Mouse (Mus musculus) hindbrain, embryonic 12.5 days (tissue): ENCODE measurements around the gene Dda1. TPM values are rescaled to one million over a fixed set of nuclear protein-coding genes. Genes with fewer than 3 reads are reported as not detected.

Experiments
- ATAC-seq: fragments of 200-750 bp; cut with Nextera tagmentation; 2 replicates; pipeline ENCODE4 v1.8.0; 2017; ENCODE audit warnings: moderate TSS enrichment; ENCODE audit not compliant: low FRiP score
- H3K27ac ChIP-seq: fragments of 300-500 bp; sonication (generic); 2 replicates; pipeline ENCODE4 v1.5.1; 2016; ENCODE audit warnings: mild to moderate bottlenecking
- H3K27me3 ChIP-seq: fragments of 300-500 bp; sonication (generic); 2 replicates; pipeline ENCODE4 v1.6.1; 2016; ENCODE audit warnings: mild to moderate bottlenecking
- H3K36me3 ChIP-seq: fragments of 300-500 bp; sonication (generic); 2 replicates; pipeline ENCODE4 v1.6.1; 2016; ENCODE audit warnings: mild to moderate bottlenecking
- H3K4me1 ChIP-seq: fragments of 300-500 bp; sonication (generic); 2 replicates; pipeline ENCODE4 v1.6.1; 2016
- H3K4me2 ChIP-seq: fragments of 300-500 bp; sonication (generic); replicated peaks from 2 replicates; pipeline ENCODE4 v1.6.1; 2016; ENCODE audit warnings: mild to moderate bottlenecking
- H3K4me3 ChIP-seq: fragments of 300-500 bp; sonication (generic); 2 replicates; pipeline ENCODE4 v1.5.1; 2016; ENCODE audit warnings: mild to moderate bottlenecking
- H3K9ac ChIP-seq: fragments of 300-500 bp; sonication (generic); 2 replicates; pipeline ENCODE4 v1.6.1; 2016; ENCODE audit warnings: mild to moderate bottlenecking, moderate library complexity
- H3K9me3 ChIP-seq: fragments of 300-500 bp; sonication (generic); replicated peaks from 2 replicates; pipeline ENCODE4 v1.6.1; 2016; ENCODE audit warnings: mild to moderate bottlenecking
- WGBS: fragments of 180-500 bp; shearing (Covaris S2); methylation state at CpG from one replicate; pipeline ENCODE4 v1.1.7; 2016; 5-methylcytosine and 5-hydroxymethylcytosine counted together
- polyA plus RNA-seq: library from polyadenylated mRNA; unstranded; fragments of >200 nt; fragmentation: Nextera tagmentation; extraction: Ambion mirVana; gene quantifications from 2 replicates; pipeline ENCODE4 v1.2.1, GENCODE M21; 2016

Dda1 gene
- polyA plus RNA-seq, 1 experiment from 2014 or later, result 161 TPM

- Histone ChIP-seq H3K27ac (no peak overlapping the region), H3K9me3 (no peaks in the 10 kb centered on the region), H3K36me3 (peaks cover 45% of the 10 kb centered on the region), H3K4me3 (no peak overlapping the region), H3K4me1 (peaks cover 20% of the 10 kb centered on the region), H3K9ac (no peak overlapping the region), H3K27me3 (no peaks in the 10 kb centered on the region), H3K4me2 (no peak overlapping the region)
- WGBS, result 86% methylated on average over 5 of the region's 5 CpGs
- ATAC-seq, result no peak
Measured at GRCm38 (mm10) chr8:71470913-71471255, 1.9 kb downstream of the Dda1 start.

- H3K27me3 ChIP-seq, result no peaks in the 10 kb centered on the region
- H3K4me2 ChIP-seq, result no peak overlapping the region
- no peak for ATAC-seq
- H3K4me3 ChIP-seq, result no peak overlapping the region
- peaks cover 22% of the 10 kb centered on the region for H3K4me1 ChIP-seq
- 93% methylated on average over 17 of the region's 17 CpGs for WGBS
- no peak overlapping the region for H3K9ac ChIP-seq
- H3K9me3 ChIP-seq, result no peaks in the 10 kb centered on the region
- H3K27ac ChIP-seq, result no peak overlapping the region
- peaks cover 45% of the 10 kb centered on the region for H3K36me3 ChIP-seq
Measured at GRCm38 (mm10) chr8:71471861-71472260, 2.9 kb downstream of the Dda1 start.

- peaks cover 29% of the 10 kb centered on the region for H3K4me1 ChIP-seq
- H3K27me3 ChIP-seq, result no peaks in the 10 kb centered on the region
Measured at GRCm38 (mm10) chr8:71472601-71473386, 3.8 kb downstream of the Dda1 start.

GRCm38 (mm10) chr8:71474344-71474743 is 5.3 kb downstream of the Dda1 start:
- WGBS, result 95% methylated on average over 18 of the region's 18 CpGs
- no peaks in the 10 kb centered on the region for H3K9me3 ChIP-seq
- peaks cover 57% of the 10 kb centered on the region for H3K36me3 ChIP-seq
- no peak for ATAC-seq
- no peak overlapping the region for H3K27ac ChIP-seq
- no peak overlapping the region for H3K4me2 ChIP-seq
- peaks cover 7% of the 10 kb centered on the region; the same call in 1 of the 2 replicates for H3K27me3 ChIP-seq
- H3K4me1 ChIP-seq, result peaks cover 29% of the 10 kb centered on the region
- H3K4me3 ChIP-seq, result no peak overlapping the region
- no peak overlapping the region for H3K9ac ChIP-seq

More at GRCm38 (mm10) chr8:71472601-71473386, 3.8 kb downstream of the Dda1 start:
- ATAC-seq, result no peak
- Histone ChIP-seq H3K36me3 (peaks cover 45% of the 10 kb centered on the region), H3K9ac (no peak overlapping the region), H3K4me3 (no peak overlapping the region), H3K9me3 (no peaks in the 10 kb centered on the region), H3K27ac (no peak overlapping the region), H3K4me2 (no peak overlapping the region)
- 87% methylated on average over 8 of the region's 8 CpGs for WGBS

GRCm38 (mm10) chr8:71474785-71475701 is 6.0 kb downstream of the Dda1 start:
- H3K9ac ChIP-seq, result no peak overlapping the region

GRCm38 (mm10) chr8:71475702-71476075 is 6.7 kb downstream of the Dda1 start:
- H3K27me3 ChIP-seq, result peaks cover 7% of the 10 kb centered on the region; the same call in 1 of the 2 replicates
- H3K27ac ChIP-seq, result peak overlapping the region; percentile 90
- H3K9ac ChIP-seq, result peak overlapping the region; percentile 74; the same call in 1 of the 2 replicates
- peak overlapping the region; percentile 77 for H3K4me2 ChIP-seq
- H3K9me3 ChIP-seq, result no peaks in the 10 kb centered on the region
- H3K4me3 ChIP-seq, result peak overlapping the region; percentile 54
- peaks cover 19% of the 10 kb centered on the region for H3K4me1 ChIP-seq
- peak; percentile 21; the same call in 1 of the 2 replicates for ATAC-seq
- 32% methylated on average over 4 of the region's 4 CpGs for WGBS
- H3K36me3 ChIP-seq, result peaks cover 71% of the 10 kb centered on the region

More at GRCm38 (mm10) chr8:71474785-71475701, 6.0 kb downstream of the Dda1 start:
- no peak overlapping the region for H3K4me3 ChIP-seq
- 87% methylated on average over 25 of the region's 25 CpGs for WGBS
- peaks cover 7% of the 10 kb centered on the region; the same call in 1 of the 2 replicates for H3K27me3 ChIP-seq
- peak overlapping the region; percentile 90 for H3K27ac ChIP-seq
- ATAC-seq, result 0 out of 2 replicates have a peak, but pooled peaks have one; percentile 5
- H3K9me3 ChIP-seq, result no peaks in the 10 kb centered on the region
- no peak overlapping the region for H3K4me2 ChIP-seq
- H3K36me3 ChIP-seq, result peaks cover 64% of the 10 kb centered on the region
- peaks cover 24% of the 10 kb centered on the region for H3K4me1 ChIP-seq

GRCm38 (mm10) chr8:71476099-71476940 is 7.3 kb downstream of the Dda1 start:
- Histone ChIP-seq H3K9me3 (no peaks in the 10 kb centered on the region), H3K27me3 (peaks cover 13% of the 10 kb centered on the region; the same call in 1 of the 2 replicates), H3K4me3 (peak overlapping the region; percentile 54), H3K4me2 (peak overlapping the region; percentile 77), H3K27ac (peak overlapping the region; percentile 90), H3K36me3 (peaks cover 74% of the 10 kb centered on the region), H3K4me1 (peaks cover 24% of the 10 kb centered on the region), H3K9ac (peak overlapping the region; percentile 74)
- peak; percentile 68 for ATAC-seq
- WGBS, result 1% methylated on average over 67 of the region's 121 CpGs

GRCm38 (mm10) chr8:71477196-71477845 is 8.3 kb downstream of the Dda1 start:
- no peaks in the 10 kb centered on the region for H3K9me3 ChIP-seq
- peak overlapping the region; percentile 90 for H3K27ac ChIP-seq
- peaks cover 74% of the 10 kb centered on the region for H3K36me3 ChIP-seq
- H3K4me1 ChIP-seq, result peaks cover 27% of the 10 kb centered on the region
- H3K9ac ChIP-seq, result peak overlapping the region; percentile 74; the same call in 1 of the 2 replicates
- H3K4me2 ChIP-seq, result peak overlapping the region; percentile 77
- H3K4me3 ChIP-seq, result peak overlapping the region; percentile 54
- 35% methylated on average over 14 of the region's 14 CpGs for WGBS
- no peak; the same call in 1 of the 2 replicates for ATAC-seq
- peaks cover 13% of the 10 kb centered on the region; the same call in 1 of the 2 replicates for H3K27me3 ChIP-seq

- Histone ChIP-seq H3K9ac (no peak overlapping the region), H3K27ac (no peak overlapping the region), H3K4me2 (no peak overlapping the region), H3K4me3 (no peak overlapping the region), H3K36me3 (peaks cover 71% of the 10 kb centered on the region), H3K27me3 (peaks cover 13% of the 10 kb centered on the region; the same call in 1 of the 2 replicates), H3K9me3 (no peaks in the 10 kb centered on the region), H3K4me1 (peaks cover 27% of the 10 kb centered on the region)
- no peak for ATAC-seq
- 89% methylated on average over 11 of the region's 11 CpGs for WGBS
Measured at GRCm38 (mm10) chr8:71478943-71479342, 9.9 kb downstream of the Dda1 start.

- peaks cover 10% of the 10 kb centered on the region; the same call in 1 of the 2 replicates for H3K27me3 ChIP-seq
- H3K4me1 ChIP-seq, result peaks cover 34% of the 10 kb centered on the region
- ATAC-seq, result no peak
- H3K36me3 ChIP-seq, result peaks cover 55% of the 10 kb centered on the region
- no peak overlapping the region for H3K4me3 ChIP-seq
- H3K27ac ChIP-seq, result no peak overlapping the region
- H3K9me3 ChIP-seq, result no peaks in the 10 kb centered on the region
- WGBS, result 51% methylated on average over 8 of the region's 8 CpGs
- no peak overlapping the region for H3K9ac ChIP-seq
- peak overlapping the region; percentile 63 for H3K4me2 ChIP-seq
Measured at GRCm38 (mm10) chr8:71483932-71484331, 14.9 kb downstream of the Dda1 start.

GRCm38 (mm10) chr8:71484736-71485135 is 15.7 kb downstream of the Dda1 start:
- Histone ChIP-seq H3K4me3 (peak overlapping the region; percentile 81), H3K4me2 (peak overlapping the region; percentile 63), H3K9ac (peak overlapping the region; percentile 95; the same call in 1 of the 2 replicates), H3K4me1 (peaks cover 42% of the 10 kb centered on the region), H3K9me3 (no peaks in the 10 kb centered on the region), H3K27ac (no peak overlapping the region), H3K27me3 (0 out of 2 replicates have a peak, but pooled peaks cover 6% of the 10 kb centered on the region), H3K36me3 (peaks cover 47% of the 10 kb centered on the region)
- 91% methylated on average over 19 of the region's 19 CpGs for WGBS
- ATAC-seq, result no peak
